Mouse (Mus musculus) kidney, adult 18-20 months (tissue): ENCODE results near the gene Ociad2.
A peak's percentile ranks its signal among the peaks of the same experiment; 100 is the strongest.
"Not testable (repeated sequence)": the region's sequence is repeated elsewhere in the genome, so short reads cannot be mapped to it uniquely, and the experiment has no call there.

Experiments used
- DNase-seq: peaks from one replicate; pipeline ENCODE4 v3.0.0; 2021

The Ociad2 gene

DNA sequence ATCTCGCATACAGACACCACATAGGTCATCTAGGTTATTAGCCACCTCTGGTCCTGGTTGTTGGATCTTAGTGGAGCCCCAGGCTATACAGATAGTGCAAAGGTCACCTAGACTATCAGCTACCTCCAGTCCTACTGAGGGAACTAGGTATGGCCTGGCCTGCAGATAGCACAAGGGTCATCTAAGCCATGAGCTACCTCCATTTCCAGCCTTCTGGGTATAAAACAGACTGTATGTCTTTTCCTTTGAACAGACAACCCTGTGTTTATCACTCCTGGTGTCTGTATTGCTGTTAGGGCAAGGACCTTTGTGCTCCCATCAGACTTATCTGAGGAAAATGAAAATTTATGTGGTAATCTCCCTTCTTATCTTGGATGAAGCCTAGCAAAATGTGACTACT lies 11.0 kb upstream of the Ociad2 start:
- no peak for DNase-seq

GRCm38 (mm10) chr5:73349514-73349913 lies 8.7 kb upstream of the Ociad2 start:
- DNase-seq, result no peak

- no peak for DNase-seq
Measured at GRCm38 (mm10) chr5:73345254-73345653, 4.4 kb upstream of the Ociad2 start.

DNA sequence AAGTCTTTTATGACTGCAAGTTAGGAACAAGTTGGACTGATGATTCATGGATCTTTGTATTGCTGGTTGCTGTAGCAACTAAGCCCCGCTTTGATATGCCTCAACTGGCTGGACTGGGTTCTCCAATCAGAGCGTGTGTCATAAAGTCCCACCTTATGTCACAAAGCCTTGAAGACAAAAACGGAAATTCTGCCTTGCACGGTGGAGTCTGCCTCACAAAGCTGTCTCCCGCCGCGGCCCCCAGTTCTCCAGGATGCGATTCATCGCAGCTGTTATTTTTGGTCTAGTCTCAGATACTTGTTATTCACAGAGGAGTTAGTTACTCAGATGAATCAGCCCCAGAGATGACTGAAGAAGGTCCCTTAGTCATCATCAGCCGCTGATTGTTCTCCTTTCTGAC lies 3.5 kb upstream of the Ociad2 start:
- no peak for DNase-seq

GRCm38 (mm10) chr5:73342701-73343355 lies 2.0 kb upstream of the Ociad2 start:
- DNase-seq, result no peak

DNA sequence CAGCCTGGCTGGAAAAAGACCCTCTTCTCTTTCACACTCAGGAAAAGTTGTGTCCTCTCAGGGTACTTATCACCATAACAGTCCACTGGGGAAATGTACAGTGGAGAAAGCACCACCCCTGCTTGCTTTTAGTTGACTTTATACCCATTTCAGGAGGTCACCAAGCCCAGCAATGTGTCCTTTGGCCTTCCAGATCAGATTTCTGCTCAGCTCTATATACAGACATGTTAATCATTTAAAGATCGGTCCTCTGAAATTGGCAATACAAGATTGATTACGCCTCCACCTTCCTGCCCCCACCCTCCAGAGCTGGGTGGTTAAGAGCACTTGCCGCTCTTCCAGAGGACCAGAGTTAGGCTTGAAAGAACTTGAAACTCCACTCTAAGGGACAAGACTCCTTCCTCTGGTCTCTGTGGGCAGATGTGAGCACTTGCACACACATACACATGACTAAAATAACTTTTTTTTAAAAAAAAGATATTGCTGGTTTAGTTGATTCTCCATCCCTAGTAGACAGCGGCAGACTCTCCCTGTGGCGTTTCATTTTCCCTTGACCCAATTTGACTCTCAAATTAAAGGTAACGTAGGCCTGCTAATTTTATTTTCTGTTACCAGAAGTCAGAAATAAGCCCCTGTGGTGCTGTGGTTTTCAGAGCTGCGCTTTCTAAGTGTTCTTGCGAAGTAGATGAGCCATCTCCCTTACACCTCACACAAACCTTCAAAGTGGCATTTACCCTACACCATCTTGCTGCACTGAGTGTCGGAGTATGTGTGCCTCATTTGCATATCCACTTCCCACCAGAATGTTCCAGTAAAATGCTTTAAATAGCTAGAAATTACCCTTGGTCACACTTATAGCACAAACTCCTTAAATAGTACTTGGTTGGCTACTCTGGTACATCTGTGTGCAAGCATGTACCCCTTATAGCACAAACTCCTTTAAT lies 777 bp downstream of the Ociad2 start:
- no peak for DNase-seq

GRCm38 (mm10) chr5:73338832-73339163 lies 2.0 kb downstream of the Ociad2 start:
- DNase-seq, result no peak

- DNase-seq, result peak; percentile 13
Measured at GRCm38 (mm10) chr5:73337961-73338831, 2.6 kb downstream of the Ociad2 start.

GRCm38 (mm10) chr5:73336448-73336847 lies 4.4 kb downstream of the Ociad2 start:
- no peak for DNase-seq

GRCm38 (mm10) chr5:73331002-73331401 lies 9.8 kb downstream of the Ociad2 start:
- DNase-seq, result no peak

GRCm38 (mm10) chr5:73324526-73325170 lies 16.2 kb downstream of the Ociad2 start:
- no peak for DNase-seq

GRCm38 (mm10) chr5:73323602-73324001 lies 17.2 kb downstream of the Ociad2 start:
- no peak for DNase-seq

DNA sequence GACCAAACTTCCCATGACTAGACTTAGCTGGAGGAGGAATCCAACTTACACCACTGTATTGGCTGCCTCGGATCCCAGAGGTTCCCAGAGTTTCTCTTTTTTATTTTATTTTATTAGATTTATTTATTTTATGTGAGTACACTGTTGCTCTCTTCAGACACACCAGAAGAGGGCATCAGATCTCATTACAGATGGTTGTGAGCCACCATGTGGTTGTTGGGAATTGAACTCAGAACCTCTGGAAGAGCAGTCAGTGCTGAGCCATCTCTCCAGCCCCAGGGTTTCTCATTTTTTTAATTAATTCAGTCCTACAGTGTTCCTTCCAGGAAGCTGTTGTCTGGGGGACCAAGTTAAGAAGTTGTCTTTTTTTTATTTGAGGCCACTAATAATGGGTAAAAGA lies 18.1 kb downstream of the Ociad2 start:
- not testable (repeated sequence) for DNase-seq

DNA sequence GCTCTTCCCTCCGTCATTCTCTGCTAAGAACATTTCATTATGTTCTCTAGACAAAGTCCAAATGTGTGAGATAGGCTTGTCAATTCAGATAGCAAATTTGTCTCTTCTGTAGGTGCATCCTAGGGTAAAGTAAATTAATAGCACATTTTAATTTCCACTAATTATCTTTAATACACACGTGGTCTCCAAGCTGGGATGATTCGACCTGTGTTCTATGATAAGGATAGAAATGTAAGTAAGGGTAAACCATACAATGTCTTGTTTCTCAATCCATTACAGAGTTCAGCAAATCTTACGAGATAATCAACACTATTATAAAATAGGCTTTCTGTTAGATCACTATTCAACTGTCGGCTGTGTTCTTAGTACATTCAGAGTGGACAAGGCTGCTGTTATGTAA lies 21.5 kb downstream of the Ociad2 start:
- no peak for DNase-seq

- DNase-seq, result no peak
Measured at GRCm38 (mm10) chr5:73314654-73315053, 26.2 kb downstream of the Ociad2 start.

- DNase-seq, result no peak
Measured at GRCm38 (mm10) chr5:73313591-73313990, 27.2 kb downstream of the Ociad2 start.

DNA sequence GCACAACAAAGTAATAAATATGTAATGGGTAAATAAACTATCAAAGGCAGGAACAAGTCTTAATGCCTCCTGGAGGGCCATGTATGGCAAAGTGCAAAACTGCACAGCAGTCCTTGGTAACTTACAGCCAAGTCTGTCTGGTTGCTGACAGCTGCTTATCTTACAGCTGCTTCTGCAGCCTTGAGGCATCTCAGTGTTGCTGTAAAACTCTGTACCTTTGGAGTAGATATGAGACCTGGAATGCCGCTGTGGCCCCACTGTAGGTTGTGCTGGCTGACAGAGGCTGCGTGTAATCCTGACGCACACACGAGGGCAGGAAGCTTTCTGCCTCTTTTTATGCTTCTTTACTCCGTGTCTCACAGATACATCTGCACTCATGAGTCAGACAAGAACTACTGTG lies 29.4 kb downstream of the Ociad2 start:
- no peak for DNase-seq

- no peak for DNase-seq
Measured at GRCm38 (mm10) chr5:73310401-73310800, 30.4 kb downstream of the Ociad2 start.

- DNase-seq, result no peak
Measured at GRCm38 (mm10) chr5:73309496-73309895, 31.3 kb downstream of the Ociad2 start.

DNA sequence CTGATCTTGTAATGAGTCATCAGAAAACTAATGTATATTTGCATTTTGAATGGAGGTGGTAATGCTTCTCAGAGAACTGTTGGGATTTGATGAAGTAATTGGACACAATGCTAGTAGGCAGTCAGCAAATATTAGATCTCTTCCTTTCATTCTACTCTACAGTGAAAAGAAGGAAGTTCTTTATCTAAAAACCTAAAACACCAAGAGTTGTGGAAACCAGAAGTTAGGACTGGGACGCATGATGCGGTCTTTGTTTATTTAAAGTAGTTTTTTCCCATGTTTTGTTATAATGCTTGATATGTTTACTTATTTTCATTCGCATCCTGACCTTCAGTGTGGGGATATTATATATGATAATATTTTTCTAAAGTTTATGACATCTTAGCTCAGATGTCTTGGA lies 33.5 kb downstream of the Ociad2 start:
- no peak for DNase-seq

DNA sequence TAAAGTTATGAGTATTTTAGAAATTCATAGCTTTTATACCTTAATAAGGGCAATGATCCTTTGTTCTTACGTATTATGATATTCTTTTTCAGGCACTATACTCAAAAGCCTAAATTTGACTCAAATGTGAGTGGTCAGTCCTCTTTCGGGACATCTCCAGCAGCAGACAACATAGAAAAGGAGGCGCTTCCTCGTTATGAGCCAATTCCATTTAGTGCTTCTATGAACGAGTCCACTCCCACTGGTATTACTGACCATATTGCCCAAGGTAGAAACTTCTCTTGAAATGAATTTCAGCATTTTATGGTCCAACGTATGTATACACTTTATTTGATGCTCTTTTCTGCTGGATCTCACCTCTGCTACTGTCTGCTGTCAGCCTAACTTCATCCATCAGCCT lies 34.3 kb downstream of the Ociad2 start:
- DNase-seq, result no peak

DNA sequence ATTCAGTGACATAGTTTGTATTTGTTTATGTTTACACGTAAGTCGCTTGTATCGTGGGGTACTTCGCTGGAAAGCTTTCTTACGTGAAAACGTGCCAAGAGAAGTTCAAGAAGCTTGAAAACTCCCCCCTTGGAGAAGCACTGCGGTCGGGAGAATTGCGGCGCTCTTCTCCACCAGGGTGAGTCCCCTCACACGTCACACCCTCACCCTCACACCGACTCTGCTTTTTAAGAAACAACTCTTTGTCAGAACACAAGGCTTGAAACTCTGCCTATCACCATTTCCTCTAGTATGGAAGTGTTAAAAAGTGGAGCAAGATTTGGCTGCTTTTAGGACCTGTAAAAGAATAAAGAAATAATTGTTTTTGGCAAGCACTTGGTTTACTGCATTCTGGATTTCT lies 36.3 kb downstream of the Ociad2 start:
- no peak for DNase-seq
